Mouse (Mus musculus) liver, embryonic 13.5 days (tissue): ENCODE measurements around the gene Hs3st4. TPM values are rescaled to one million over a fixed set of nuclear protein-coding genes. Genes with fewer than 3 reads are reported as not detected.
A peak's percentile ranks its signal among the peaks of the same experiment; 100 is the strongest.

Experiments
- ATAC-seq: fragments of 200-750 bp; cut with Nextera tagmentation; 2 replicates; pipeline ENCODE4 v1.8.0; 2017; ENCODE audit warnings: low read depth, mild to moderate bottlenecking, moderate number of reproducible peaks, moderate library complexity
- DNase-seq: peaks from one replicate; pipeline ENCODE4 v3.0.0; 2022
- H3K27ac ChIP-seq: fragments of 300-500 bp; sonication (generic); 2 replicates; pipeline ENCODE4 v1.5.1; 2015; ENCODE audit warnings: moderate library complexity, mild to moderate bottlenecking, inconsistent platforms
- H3K27me3 ChIP-seq: fragments of 300-500 bp; sonication (generic); 2 replicates; pipeline ENCODE4 v1.6.1; 2015; ENCODE audit warnings: mild to moderate bottlenecking, inconsistent platforms
- H3K36me3 ChIP-seq: fragments of 300-500 bp; sonication (generic); 2 replicates; pipeline ENCODE4 v1.6.1; 2015; ENCODE audit warnings: mild to moderate bottlenecking, inconsistent platforms
- H3K4me1 ChIP-seq: fragments of 300-500 bp; sonication (generic); replicated peaks from 2 replicates; pipeline ENCODE4 v1.6.1; 2015; ENCODE audit warnings: inconsistent platforms
- H3K4me2 ChIP-seq: fragments of 300-500 bp; sonication (generic); 2 replicates; pipeline ENCODE4 v1.6.1; 2015; ENCODE audit warnings: inconsistent platforms, mild to moderate bottlenecking, moderate library complexity
- H3K4me3 ChIP-seq: fragments of 300-500 bp; sonication (generic); replicated peaks from 2 replicates; pipeline ENCODE4 v1.5.1; 2015; ENCODE audit warnings: mild to moderate bottlenecking, inconsistent platforms
- H3K9ac ChIP-seq: fragments of 300-500 bp; sonication (generic); 2 replicates; pipeline ENCODE4 v1.6.1; 2015; ENCODE audit warnings: mild to moderate bottlenecking, inconsistent platforms
- H3K9me3 ChIP-seq: fragments of 300-500 bp; sonication (generic); replicated peaks from 2 replicates; pipeline ENCODE4 v1.6.1; 2016; ENCODE audit warnings: inconsistent platforms
- WGBS: fragments of 180-500 bp; shearing (Covaris S2); methylation state at CpG from one replicate; pipeline ENCODE4 v1.1.7; 2015; ENCODE audit not compliant: insufficient replicate concordance; 5-methylcytosine and 5-hydroxymethylcytosine counted together
- polyA plus RNA-seq: library from polyadenylated mRNA; unstranded; fragments of >200 nt; fragmentation: Nextera tagmentation; extraction: Ambion mirVana; gene quantifications from 2 replicates; pipeline ENCODE4 v1.2.1, GENCODE M21; 2015

Gene Hs3st4
- not detected in 2 replicates for polyA plus RNA-seq

DNA sequence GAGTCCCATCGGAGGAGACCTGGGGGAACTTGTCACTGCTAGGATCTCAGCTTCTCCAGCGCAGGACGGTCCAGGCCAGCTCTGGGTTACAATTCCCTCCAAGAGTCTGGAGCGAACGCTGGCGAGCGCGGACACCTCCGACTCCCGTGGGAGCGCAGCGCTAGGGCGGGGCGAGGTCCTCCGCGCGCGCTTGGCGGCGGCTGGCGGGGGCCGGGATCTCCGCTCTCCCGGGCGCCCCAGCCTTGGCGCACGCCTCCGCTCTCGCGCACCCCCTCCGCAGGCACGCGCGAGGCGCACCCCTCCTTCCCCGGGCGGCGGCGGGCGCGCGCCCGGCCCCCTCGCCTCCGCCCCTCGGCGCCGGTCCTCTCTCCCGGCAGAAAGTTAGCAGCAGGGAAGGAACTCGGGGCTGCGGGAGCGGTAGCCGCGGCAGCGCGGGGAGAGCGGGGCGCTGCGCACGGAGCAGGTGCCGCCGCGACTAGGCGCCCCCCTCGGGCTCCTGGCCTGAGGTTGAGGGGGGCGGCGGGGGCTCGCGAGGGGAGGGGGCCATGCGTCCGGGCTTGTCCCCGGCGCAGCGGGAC, at the start of gene Hs3st4:
TSS of gene Hs3st4 (plus strand) at position 409 of the 578 bp plus-strand sequence.
- Histone ChIP-seq H3K9ac (no peak within 1 kb of the TSS), H3K4me2 (peak within 1 kb of the TSS; percentile 51), H3K9me3 (no peaks in the 10 kb centered on the region), H3K36me3 (no peaks in the 10 kb centered on the region), H3K4me1 (no peaks in the 10 kb centered on the region), H3K4me3 (peak within 1 kb of the TSS; percentile 36), H3K27me3 (peaks cover 56% of the 10 kb centered on the region), H3K27ac (no peak within 1 kb of the TSS)
- 2% methylated on average over 47 of the region's 74 CpGs for WGBS
- ATAC-seq (no peak), DNase-seq (no peak)

DNA sequence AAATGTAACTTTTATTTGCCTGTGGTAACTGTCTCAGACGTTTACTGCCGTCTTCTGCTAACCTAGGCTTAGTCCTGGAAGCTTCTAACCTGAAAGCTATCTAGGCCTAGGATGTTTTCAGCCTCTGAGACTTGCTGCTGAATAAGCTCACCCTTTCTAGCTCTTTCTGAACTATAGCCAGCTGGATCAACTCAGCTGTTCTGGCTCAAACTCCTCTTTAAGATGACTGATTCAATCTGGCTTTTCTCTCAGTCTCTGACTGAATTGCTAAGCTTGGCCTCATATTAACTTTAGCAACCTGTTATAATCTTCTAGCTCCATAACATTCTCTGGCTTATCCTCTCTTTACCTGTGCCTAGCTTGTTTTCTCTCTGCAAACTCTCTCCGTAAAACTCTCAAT, 35.8 kb upstream of the Hs3st4 start:
- ATAC-seq = no peak
- H3K9me3 ChIP-seq = no peaks in the 10 kb centered on the region
- H3K9ac ChIP-seq = no peak overlapping the region
- no peaks in the 10 kb centered on the region for H3K4me1 ChIP-seq
- no peak overlapping the region for H3K4me2 ChIP-seq
- no peaks in the 10 kb centered on the region for H3K36me3 ChIP-seq
- WGBS = 54% methylated on average over 3 of the region's 3 CpGs
- no peak for DNase-seq
- H3K27ac ChIP-seq = no peak overlapping the region
- no peaks in the 10 kb centered on the region for H3K27me3 ChIP-seq
- H3K4me3 ChIP-seq = no peak overlapping the region

DNA sequence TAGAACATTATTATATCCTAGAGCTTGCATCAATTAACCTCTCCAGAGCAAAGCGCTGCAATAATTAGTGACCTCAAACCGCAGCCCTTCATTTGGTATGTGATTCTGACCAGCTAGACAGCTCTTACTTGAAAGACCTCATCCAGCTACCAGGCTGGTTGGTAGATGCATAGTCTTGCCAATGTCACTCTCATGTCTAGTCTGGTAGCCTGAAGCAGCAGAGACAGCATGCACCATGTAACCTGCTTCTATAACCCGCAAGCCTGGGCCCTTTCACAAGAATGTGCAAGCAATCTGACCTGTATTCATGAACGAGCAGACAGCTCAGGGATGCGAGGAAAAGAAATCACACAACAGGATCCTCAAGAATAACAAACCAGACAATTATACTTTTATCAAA, 19.6 kb upstream of the Hs3st4 start:
- Histone ChIP-seq H3K9ac (no peak overlapping the region), H3K27ac (no peak overlapping the region), H3K36me3 (no peaks in the 10 kb centered on the region), H3K27me3 (no peaks in the 10 kb centered on the region), H3K4me3 (no peak overlapping the region), H3K4me1 (no peaks in the 10 kb centered on the region), H3K4me2 (no peak overlapping the region), H3K9me3 (peaks cover 9% of the 10 kb centered on the region; the same call in 1 of the 2 replicates)
- 67% methylated on average over 5 of the region's 5 CpGs for WGBS
- ATAC-seq = no peak
- DNase-seq = no peak

DNA sequence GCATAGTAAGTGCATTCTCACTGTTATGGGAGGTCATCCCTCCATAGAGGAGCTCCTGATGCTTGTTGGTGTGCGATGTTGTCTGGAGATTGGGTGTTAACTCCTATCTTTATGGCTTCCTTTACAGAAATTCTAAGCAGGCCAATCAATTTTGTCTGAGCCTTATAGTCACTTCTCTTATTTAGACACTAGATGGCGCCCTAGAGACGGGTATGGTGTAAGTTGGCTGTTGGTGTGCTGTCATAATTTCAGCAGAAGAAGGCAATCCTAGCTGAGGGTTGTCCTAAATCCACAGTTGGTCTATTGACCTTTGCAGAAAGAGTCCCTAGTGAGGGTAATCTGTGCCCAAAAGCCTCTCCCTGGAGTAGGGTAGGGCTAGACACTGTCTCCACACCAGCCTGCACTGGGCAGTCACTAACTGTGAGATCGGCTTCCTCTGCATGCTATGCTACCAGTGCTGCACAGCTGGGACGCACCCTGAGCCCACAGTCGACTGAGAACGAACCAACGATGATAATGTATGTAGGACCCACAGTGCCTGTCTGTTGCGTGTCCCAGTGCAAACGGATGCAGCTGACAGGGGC, 18.0 kb upstream of the Hs3st4 start:
- no peaks in the 10 kb centered on the region for H3K4me1 ChIP-seq
- no peak for DNase-seq
- H3K4me2 ChIP-seq = no peak overlapping the region
- H3K4me3 ChIP-seq = no peak overlapping the region
- WGBS = 47% methylated on average over 10 of the region's 10 CpGs
- H3K27me3 ChIP-seq = no peaks in the 10 kb centered on the region
- no peak for ATAC-seq
- no peak overlapping the region for H3K27ac ChIP-seq
- no peaks in the 10 kb centered on the region for H3K36me3 ChIP-seq
- H3K9ac ChIP-seq = no peak overlapping the region
- H3K9me3 ChIP-seq = peaks cover 10% of the 10 kb centered on the region; the same call in 1 of the 2 replicates

DNA sequence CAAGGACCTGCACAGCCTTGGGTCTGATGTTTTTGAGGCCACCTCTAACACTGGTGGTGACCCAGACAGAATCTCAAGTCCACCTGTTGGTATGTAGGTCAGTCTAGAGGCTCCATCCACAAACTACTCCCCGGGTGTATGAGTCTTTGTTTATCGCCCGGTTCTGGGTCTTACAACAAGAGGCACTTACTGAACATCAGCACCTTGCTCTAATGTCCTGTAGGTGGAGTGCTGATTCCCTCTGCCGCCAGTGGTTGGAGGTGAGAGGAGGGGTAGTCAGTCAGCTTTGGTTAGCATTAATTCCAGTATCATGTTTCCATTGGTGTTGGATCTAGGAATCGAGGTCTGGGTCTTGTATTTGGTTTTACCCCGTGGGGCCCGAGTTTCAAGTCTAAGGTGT, 17.2 kb upstream of the Hs3st4 start:
- H3K27ac ChIP-seq = no peak overlapping the region
- no peak overlapping the region for H3K4me3 ChIP-seq
- peaks cover 10% of the 10 kb centered on the region; the same call in 1 of the 2 replicates for H3K9me3 ChIP-seq
- H3K4me1 ChIP-seq = no peaks in the 10 kb centered on the region
- ATAC-seq = no peak
- H3K9ac ChIP-seq = no peak overlapping the region
- H3K36me3 ChIP-seq = no peaks in the 10 kb centered on the region
- H3K27me3 ChIP-seq = no peaks in the 10 kb centered on the region
- no peak for DNase-seq
- WGBS = 49% methylated on average over 7 of the region's 7 CpGs
- H3K4me2 ChIP-seq = no peak overlapping the region

DNA sequence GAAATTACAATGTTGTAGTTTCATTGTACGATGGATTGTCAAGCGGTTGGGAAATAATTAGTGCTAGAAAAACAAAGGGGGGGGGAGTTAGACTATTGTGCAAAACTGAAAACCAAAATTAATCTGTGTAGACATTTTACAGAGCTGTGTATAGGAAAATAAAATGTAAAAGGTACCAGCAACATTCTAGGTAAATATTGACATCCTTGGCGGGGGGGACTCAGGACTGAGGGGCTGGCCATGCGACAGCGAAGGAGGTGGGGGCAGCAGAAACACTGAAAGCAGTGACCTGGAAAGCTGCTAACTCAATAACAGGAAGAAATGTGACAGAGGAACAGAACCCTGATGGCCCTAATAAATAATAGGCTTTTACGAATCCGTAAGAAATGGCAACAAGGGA, 7.2 kb upstream of the Hs3st4 start:
- Histone ChIP-seq H3K9me3 (no peaks in the 10 kb centered on the region), H3K4me2 (no peak overlapping the region), H3K27me3 (peaks cover 2% of the 10 kb centered on the region), H3K4me1 (no peaks in the 10 kb centered on the region), H3K27ac (no peak overlapping the region), H3K4me3 (no peak overlapping the region), H3K9ac (no peak overlapping the region), H3K36me3 (no peaks in the 10 kb centered on the region)
- no peak for ATAC-seq
- WGBS = 64% methylated on average over 7 of the region's 7 CpGs
- no peak for DNase-seq

DNA sequence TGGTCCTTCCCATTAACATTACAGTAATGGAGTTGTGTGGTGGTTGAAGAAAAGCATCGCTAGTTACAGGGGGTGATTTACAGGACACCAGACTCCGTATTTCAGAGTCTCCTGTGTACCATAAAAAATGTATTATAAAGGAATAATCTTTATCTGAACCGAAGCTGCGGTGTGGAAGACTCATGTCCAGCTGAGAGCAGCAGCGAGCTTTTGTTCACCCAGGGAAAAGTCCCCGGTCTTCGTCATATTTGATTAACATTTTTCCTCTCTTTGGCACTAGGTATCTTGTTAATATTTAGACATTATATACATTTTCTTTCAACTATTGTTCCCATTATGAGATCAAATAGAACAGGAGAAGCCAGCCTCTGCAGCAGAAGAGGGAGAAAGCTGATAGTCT, 1.2 kb upstream of the Hs3st4 start:
- Histone ChIP-seq H3K4me2 (no peak overlapping the region), H3K9me3 (no peaks in the 10 kb centered on the region), H3K4me3 (no peak overlapping the region), H3K27ac (no peak overlapping the region), H3K9ac (no peak overlapping the region), H3K4me1 (no peaks in the 10 kb centered on the region), H3K27me3 (peaks cover 56% of the 10 kb centered on the region), H3K36me3 (no peaks in the 10 kb centered on the region)
- ATAC-seq (no peak), DNase-seq (no peak)
- 44% methylated on average over 7 of the region's 7 CpGs for WGBS

DNA sequence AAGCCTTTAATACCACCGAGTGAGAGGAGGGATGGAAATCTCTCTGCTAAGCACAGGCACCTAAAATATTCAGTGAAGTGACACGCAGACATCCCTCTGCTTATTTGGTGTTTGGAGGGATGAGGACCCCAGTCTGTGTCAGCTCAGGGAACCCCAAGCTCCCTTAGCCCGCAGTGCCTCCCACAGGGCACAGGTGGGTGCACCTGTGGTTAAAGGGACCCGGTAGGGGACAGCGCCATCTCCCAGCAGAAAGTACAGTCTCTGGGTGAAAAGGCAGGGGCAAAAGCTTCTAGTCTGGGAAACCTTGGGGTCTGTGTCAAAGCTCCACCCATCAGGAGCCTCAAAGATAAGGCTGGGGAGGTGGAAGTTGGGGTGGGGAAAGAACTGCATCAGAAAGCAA, 659 bp upstream of the Hs3st4 start:
- peaks cover 56% of the 10 kb centered on the region for H3K27me3 ChIP-seq
- DNase-seq (no peak), ATAC-seq (no peak)
- no peak overlapping the region for H3K27ac ChIP-seq
- 4% methylated on average over 5 of the region's 5 CpGs for WGBS
- H3K4me2 ChIP-seq = no peak overlapping the region
- no peaks in the 10 kb centered on the region for H3K36me3 ChIP-seq
- H3K4me3 ChIP-seq = no peak overlapping the region
- H3K9me3 ChIP-seq = no peaks in the 10 kb centered on the region
- no peaks in the 10 kb centered on the region for H3K4me1 ChIP-seq
- no peak overlapping the region for H3K9ac ChIP-seq

DNA sequence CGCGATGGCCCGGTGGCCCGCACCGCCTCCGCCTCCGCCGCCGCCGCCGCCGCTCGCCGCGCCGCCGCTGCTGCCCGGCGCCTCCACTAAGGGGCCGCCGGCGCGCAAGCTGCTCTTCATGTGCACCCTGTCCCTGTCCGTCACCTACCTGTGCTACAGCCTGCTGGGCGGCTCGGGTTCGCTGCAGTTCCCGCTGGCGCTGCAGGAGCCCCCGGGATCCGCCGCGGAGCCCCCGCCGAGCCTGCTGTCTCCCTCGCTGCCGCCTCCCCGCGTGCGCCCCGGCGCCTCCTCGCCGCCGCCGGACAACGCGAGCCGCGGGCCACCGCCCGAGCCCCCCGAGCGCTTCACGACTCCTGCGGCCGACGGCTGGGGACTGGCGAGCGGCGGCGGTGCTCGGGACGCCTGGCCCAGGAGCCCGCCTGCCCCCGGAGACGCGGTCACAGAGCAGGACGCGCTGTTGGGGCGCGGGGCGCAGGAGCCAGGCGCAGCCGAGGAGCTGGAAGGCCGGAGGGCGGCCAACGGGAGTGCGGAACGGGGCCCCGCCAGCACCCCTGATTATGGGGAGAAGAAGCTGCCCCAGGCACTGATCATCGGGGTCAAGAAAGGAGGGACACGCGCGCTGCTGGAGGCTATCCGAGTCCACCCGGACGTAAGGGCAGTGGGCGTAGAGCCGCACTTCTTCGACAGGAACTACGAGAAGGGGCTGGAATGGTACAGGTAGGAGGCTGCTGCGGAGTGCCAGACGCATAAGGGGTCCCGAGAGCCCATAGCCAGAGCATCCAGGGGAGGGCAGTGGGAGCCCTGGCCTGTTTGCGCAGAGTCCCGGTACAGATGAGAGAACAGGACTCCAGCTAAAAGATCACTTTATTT, 743 bp downstream of the Hs3st4 start:
- DNase-seq (no peak), ATAC-seq (no peak)
- Histone ChIP-seq H3K27me3 (peaks cover 56% of the 10 kb centered on the region), H3K36me3 (no peaks in the 10 kb centered on the region), H3K9me3 (no peaks in the 10 kb centered on the region), H3K9ac (no peak overlapping the region), H3K4me3 (peak overlapping the region; percentile 31), H3K4me1 (no peaks in the 10 kb centered on the region), H3K4me2 (peak overlapping the region; percentile 51), H3K27ac (no peak overlapping the region)
- WGBS = 3% methylated on average over 46 of the region's 97 CpGs

DNA sequence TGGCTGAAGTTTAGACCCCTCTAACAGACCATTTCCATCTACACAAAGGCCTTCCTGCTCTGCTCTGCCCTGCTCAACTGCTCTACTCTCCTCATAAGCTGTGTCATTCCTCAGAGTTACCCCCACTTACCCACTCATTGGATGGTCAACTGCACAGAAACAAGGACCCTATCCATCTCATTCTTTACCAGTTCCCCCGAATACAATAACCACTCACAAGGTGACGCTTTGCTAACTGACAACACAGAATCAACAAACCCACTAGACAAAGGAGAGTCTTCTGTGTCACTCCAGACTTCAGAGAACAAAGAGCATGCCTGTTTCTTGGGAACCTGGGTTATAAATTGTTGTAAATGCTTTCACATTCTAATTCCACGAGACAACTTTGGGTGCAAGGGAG, 9.5 kb downstream of the Hs3st4 start:
- DNase-seq = no peak
- Histone ChIP-seq H3K9ac (no peak overlapping the region), H3K9me3 (no peaks in the 10 kb centered on the region), H3K4me2 (no peak overlapping the region), H3K27me3 (no peaks in the 10 kb centered on the region), H3K27ac (no peak overlapping the region), H3K4me3 (no peak overlapping the region), H3K4me1 (no peaks in the 10 kb centered on the region), H3K36me3 (no peaks in the 10 kb centered on the region)
- WGBS = 53% methylated on average over 3 of the region's 3 CpGs
- ATAC-seq = no peak

DNA sequence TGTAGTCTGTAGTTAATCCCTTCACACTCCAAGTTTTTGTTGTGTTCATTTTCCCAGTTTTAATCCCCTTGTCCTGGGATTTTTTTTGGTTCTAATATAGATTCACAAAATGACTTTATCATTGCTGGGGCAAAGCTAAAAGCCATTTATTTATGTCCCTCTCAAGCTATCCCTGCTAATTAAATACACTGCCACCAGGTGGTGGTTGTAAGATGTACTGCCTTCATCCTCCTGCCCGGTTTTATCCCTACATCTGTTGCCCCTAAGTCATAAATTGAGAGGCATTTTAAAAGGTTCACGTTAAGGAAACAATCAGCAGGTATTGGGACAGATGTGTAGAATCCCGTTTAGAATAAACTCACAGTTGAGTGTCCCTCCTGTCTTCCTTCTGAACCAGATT, 14.6 kb downstream of the Hs3st4 start:
- Histone ChIP-seq H3K9me3 (no peaks in the 10 kb centered on the region), H3K27ac (no peak overlapping the region), H3K4me2 (no peak overlapping the region), H3K36me3 (no peaks in the 10 kb centered on the region), H3K9ac (no peak overlapping the region), H3K4me1 (no peaks in the 10 kb centered on the region), H3K4me3 (no peak overlapping the region), H3K27me3 (no peaks in the 10 kb centered on the region)
- ATAC-seq = no peak
- WGBS = 32% methylated on average over 3 of the region's 3 CpGs
- no peak for DNase-seq
